Mouse (Mus musculus): ENCODE measurements around the gene Rpl6. TPM values are rescaled to one million over a fixed set of nuclear protein-coding genes. Genes with fewer than 3 reads are reported as not detected.

Gene Rpl6
- polyA plus RNA-seq, 1 experiment from 2014 or later: 373 TPM

DNA sequence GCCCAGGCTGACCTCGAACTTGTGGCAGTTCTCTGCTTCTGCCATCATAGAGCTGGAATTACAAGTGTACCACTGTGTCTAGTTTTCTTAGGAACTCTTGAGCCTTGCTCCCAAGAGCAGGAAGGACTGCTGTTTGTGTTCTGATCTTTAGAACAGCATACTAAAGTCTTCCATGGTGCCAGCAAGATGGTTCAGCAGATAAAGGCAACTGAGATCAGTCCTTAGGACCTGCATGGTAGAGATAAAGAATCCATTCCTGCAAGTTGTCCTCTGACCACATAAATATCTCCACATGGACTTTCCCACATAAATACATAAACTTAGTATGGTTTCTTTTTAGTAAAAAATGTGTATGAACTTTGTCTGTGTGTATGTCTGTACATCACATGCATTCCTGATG is 38.4 kb downstream of the Rpl6 start:
- peak; percentile 14; the same call in 1 of the 2 replicates for ATAC-seq
- Histone ChIP-seq H3K9ac (replicated peaks; ENCODE audit: low read depth) (no peak overlapping the region), H3K36me3 (ENCODE audit: insufficient read depth, low read length) (no peaks in the 10 kb centered on the region), H3K9me3 (ENCODE audit: low read length) (no peaks in the 10 kb centered on the region), H3K27me3 (replicated peaks; ENCODE audit: insufficient read depth, low read length) (no peaks in the 10 kb centered on the region), H3K4me1 (ENCODE audit: insufficient read depth, low read depth, low read length) (no peaks in the 10 kb centered on the region), H3K27ac (ENCODE audit: low read length) (no peak overlapping the region), H3K4me3 (ENCODE audit: low read depth, low read length) (no peak overlapping the region), H3K4me2 (replicated peaks; ENCODE audit: low read depth, low read length) (no peak overlapping the region)
- DNase-seq (ENCODE audit: low spot score): no peak
- 73% methylated on average over 1 of the region's 1 CpGs for WGBS
- no peak for TF ChIP-seq EP300 (IDR thresholded peaks at IDR 0.05)
- no peak for TF ChIP-seq CTCF (IDR thresholded peaks at IDR 0.05)

DNA sequence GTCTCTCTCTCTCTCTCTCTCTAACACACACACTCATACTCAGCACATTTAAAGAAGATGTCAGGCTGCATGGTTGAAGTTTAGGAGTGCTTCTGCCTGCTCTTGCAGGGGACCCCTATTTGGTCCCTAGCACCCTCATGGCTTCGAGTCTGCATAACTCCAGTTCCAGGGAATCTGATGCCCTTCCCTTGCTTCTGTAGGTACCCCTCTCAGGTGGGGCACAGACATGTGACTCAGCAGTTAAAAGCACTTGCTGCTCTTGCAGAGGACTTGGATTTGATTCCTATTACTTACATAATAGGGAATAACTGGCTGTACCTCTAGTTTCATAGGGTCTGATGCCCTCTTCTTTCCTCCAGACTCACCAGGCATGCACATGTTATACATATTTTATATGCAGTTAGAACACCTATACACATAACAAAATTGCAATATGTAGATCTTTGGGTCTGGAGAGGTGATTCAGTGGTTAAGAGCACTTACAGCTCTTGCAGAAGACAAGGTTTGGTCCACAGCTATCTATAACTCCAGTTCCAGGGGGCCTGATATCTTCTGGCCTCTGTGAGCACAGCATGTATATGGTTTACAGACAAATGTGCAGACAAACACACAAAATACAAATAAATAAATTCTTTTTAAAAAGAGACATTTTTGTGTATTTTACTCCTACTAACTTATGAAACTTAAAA is 39.5 kb downstream of the Rpl6 start:
- DNase-seq (ENCODE audit: low spot score): no peak
- 82% methylated on average over 1 of the region's 1 CpGs for WGBS
- Histone ChIP-seq H3K4me2 (replicated peaks; ENCODE audit: low read depth, low read length) (no peak overlapping the region), H3K4me1 (ENCODE audit: insufficient read depth, low read depth, low read length) (no peaks in the 10 kb centered on the region), H3K27ac (ENCODE audit: low read length) (no peak overlapping the region), H3K27me3 (replicated peaks; ENCODE audit: insufficient read depth, low read length) (no peaks in the 10 kb centered on the region), H3K9me3 (ENCODE audit: low read length) (no peaks in the 10 kb centered on the region), H3K4me3 (ENCODE audit: low read depth, low read length) (no peak overlapping the region), H3K36me3 (ENCODE audit: insufficient read depth, low read length) (no peaks in the 10 kb centered on the region), H3K9ac (replicated peaks; ENCODE audit: low read depth) (no peak overlapping the region)
- no peak for ATAC-seq
- no peak for TF ChIP-seq EP300 (IDR thresholded peaks at IDR 0.05)
- TF ChIP-seq CTCF (IDR thresholded peaks at IDR 0.05): no peak

DNA sequence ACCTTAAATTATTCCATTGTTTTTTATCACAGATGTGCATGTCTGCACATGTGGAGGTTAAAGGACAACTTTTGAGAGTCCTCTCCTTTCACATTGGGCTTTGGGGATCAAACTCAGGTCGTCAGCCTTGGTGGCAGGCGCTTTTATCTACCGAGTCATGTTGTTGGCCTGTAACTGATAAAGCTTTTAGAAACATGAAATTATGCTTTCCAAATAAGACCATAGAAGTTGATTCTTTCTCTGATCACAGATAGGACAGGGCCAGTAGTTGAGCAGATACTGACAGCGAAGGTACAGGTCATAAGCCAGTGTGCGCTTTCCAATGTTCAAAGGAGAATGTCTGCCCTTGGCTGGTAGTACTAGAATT is 40.1 kb downstream of the Rpl6 start:
- H3K36me3 ChIP-seq (ENCODE audit: insufficient read depth, low read length): no peaks in the 10 kb centered on the region
- no peak overlapping the region for H3K27ac ChIP-seq (ENCODE audit: low read length)
- ATAC-seq (no peak), DNase-seq (ENCODE audit: low spot score) (no peak)
- TF ChIP-seq CTCF (IDR thresholded peaks at IDR 0.05) (no peak), EP300 (IDR thresholded peaks at IDR 0.05) (no peak)
- 76% methylated on average over 5 of the region's 5 CpGs for WGBS
- H3K27me3 ChIP-seq (replicated peaks; ENCODE audit: insufficient read depth, low read length): no peaks in the 10 kb centered on the region
- H3K4me2 ChIP-seq (replicated peaks; ENCODE audit: low read depth, low read length): no peak overlapping the region
- H3K9me3 ChIP-seq (ENCODE audit: low read length): no peaks in the 10 kb centered on the region
- H3K9ac ChIP-seq (replicated peaks; ENCODE audit: low read depth): no peak overlapping the region
- no peak overlapping the region for H3K4me3 ChIP-seq (ENCODE audit: low read depth, low read length)
- no peaks in the 10 kb centered on the region for H3K4me1 ChIP-seq (ENCODE audit: insufficient read depth, low read depth, low read length)

DNA sequence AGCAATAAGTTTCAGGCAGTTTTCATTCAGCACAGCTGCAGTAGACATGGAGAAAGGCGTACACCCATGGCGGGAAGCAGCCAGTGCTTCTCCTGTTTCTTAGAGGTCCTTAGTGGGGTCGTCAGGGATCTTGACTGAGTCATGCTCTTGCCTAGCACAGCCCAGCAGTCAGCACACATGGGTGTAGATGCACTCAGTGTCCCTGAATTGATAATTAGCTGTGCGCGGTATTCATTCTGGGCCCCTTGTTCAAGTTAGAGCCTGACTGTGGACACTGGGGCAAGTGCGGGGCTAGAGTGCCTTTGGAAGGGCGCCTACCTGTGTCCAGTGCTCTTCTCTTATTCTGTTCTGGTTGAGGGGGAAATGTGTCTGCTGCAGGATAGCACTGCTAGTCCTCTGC is 40.9 kb downstream of the Rpl6 start:
- no peak for ATAC-seq
- H3K4me3 ChIP-seq (ENCODE audit: low read depth, low read length): no peak overlapping the region
- H3K36me3 ChIP-seq (ENCODE audit: insufficient read depth, low read length): no peaks in the 10 kb centered on the region
- 85% methylated on average over 7 of the region's 7 CpGs for WGBS
- no peaks in the 10 kb centered on the region for H3K9me3 ChIP-seq (ENCODE audit: low read length)
- H3K9ac ChIP-seq (replicated peaks; ENCODE audit: low read depth): no peak overlapping the region
- H3K27me3 ChIP-seq (replicated peaks; ENCODE audit: insufficient read depth, low read length): no peaks in the 10 kb centered on the region
- no peak overlapping the region for H3K27ac ChIP-seq (ENCODE audit: low read length)
- DNase-seq (ENCODE audit: low spot score): no peak
- H3K4me1 ChIP-seq (ENCODE audit: insufficient read depth, low read depth, low read length): no peaks in the 10 kb centered on the region
- no peak overlapping the region for H3K4me2 ChIP-seq (replicated peaks; ENCODE audit: low read depth, low read length)
- no peak for TF ChIP-seq CTCF (IDR thresholded peaks at IDR 0.05)
- TF ChIP-seq EP300 (IDR thresholded peaks at IDR 0.05): no peak

DNA sequence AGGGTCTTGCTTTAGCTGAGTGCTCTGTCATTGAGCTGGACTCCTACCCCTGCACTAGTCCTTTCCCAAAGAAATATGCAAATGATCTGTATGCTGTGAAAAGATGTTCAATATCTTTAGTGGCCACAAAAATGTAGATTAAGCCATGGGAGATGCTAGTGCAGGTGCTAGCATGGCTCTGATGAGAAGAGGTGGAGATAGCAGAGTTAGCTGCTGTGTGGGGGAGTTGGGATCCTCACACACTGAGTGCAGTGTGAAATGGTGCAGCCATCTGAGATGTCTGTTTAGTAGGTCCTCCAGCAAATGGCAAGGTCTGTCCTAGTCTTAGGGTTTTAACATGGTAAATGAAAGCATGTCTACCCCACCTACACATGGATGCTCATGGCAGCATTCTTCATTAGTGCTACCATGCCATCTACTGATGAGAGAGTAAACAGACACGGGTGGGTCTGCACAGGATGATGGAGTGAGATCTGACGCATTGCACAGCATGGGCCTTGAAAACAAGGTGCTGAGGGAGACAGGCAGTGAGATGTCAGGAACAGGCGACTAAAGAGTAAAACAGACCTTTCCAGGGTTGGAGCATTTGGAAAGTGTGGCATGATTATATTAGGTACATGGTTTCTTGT is 44.6 kb downstream of the Rpl6 start:
- Histone ChIP-seq H3K4me2 (replicated peaks; ENCODE audit: low read depth, low read length) (no peak overlapping the region), H3K36me3 (ENCODE audit: insufficient read depth, low read length) (no peaks in the 10 kb centered on the region), H3K9ac (replicated peaks; ENCODE audit: low read depth) (no peak overlapping the region), H3K9me3 (ENCODE audit: low read length) (no peaks in the 10 kb centered on the region), H3K4me1 (ENCODE audit: insufficient read depth, low read depth, low read length) (no peaks in the 10 kb centered on the region), H3K27me3 (replicated peaks; ENCODE audit: insufficient read depth, low read length) (no peaks in the 10 kb centered on the region), H3K4me3 (ENCODE audit: low read depth, low read length) (no peak overlapping the region), H3K27ac (ENCODE audit: low read length) (no peak overlapping the region)
- ATAC-seq (no peak), DNase-seq (ENCODE audit: low spot score) (no peak)
- TF ChIP-seq CTCF (IDR thresholded peaks at IDR 0.05): no peak
- TF ChIP-seq EP300 (IDR thresholded peaks at IDR 0.05): no peak
- WGBS: 56% methylated on average over 3 of the region's 3 CpGs

DNA sequence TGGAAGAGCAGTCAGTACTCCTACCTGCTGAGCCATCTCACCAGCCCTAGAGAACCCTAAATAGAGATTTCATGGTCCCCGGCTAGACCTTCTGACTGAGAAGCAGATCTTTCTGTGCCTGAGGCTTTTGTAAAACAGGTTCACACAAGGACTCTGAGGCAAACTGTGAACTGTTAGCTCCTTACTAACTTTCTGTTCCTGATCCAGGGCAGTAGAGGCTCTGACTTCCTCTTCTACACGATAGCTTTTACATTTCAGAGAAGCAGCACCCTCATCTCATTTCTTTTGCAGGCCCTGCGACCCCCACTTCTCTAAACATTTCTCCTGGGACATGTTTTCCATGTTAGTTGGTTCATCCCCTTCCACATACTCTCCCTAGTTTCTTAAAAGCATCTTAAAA is 45.4 kb downstream of the Rpl6 start:
- 87% methylated on average over 3 of the region's 3 CpGs for WGBS
- TF ChIP-seq EP300 (IDR thresholded peaks at IDR 0.05) (no peak), CTCF (IDR thresholded peaks at IDR 0.05) (no peak)
- Histone ChIP-seq H3K4me3 (ENCODE audit: low read depth, low read length) (no peak overlapping the region), H3K9me3 (ENCODE audit: low read length) (no peaks in the 10 kb centered on the region), H3K9ac (replicated peaks; ENCODE audit: low read depth) (no peak overlapping the region), H3K27me3 (replicated peaks; ENCODE audit: insufficient read depth, low read length) (no peaks in the 10 kb centered on the region), H3K36me3 (ENCODE audit: insufficient read depth, low read length) (no peaks in the 10 kb centered on the region), H3K27ac (ENCODE audit: low read length) (no peak overlapping the region), H3K4me2 (replicated peaks; ENCODE audit: low read depth, low read length) (no peak overlapping the region), H3K4me1 (ENCODE audit: insufficient read depth, low read depth, low read length) (no peaks in the 10 kb centered on the region)
- DNase-seq (ENCODE audit: low spot score): no peak
- ATAC-seq: no peak
